Mouse (Mus musculus) ES-Bruce4 (cell line): ENCODE measurements around the gene Gm20219.

Experiments
- CTCF ChIP-seq: IDR thresholded peaks from one replicate; pipeline ENCODE4 v1.8.1; 2011; ENCODE audit warnings: low read depth, low read length
- EP300 ChIP-seq: IDR thresholded peaks from 2 replicates; pipeline ENCODE4 v1.6.1; 2011; ENCODE audit warnings: low read depth, low read length; ENCODE audit not compliant: insufficient read depth
- POLR2A ChIP-seq: IDR thresholded peaks from one replicate; pipeline ENCODE4 v1.8.1; 2011; ENCODE audit warnings: low read length; ENCODE audit not compliant: insufficient read depth

DNA sequence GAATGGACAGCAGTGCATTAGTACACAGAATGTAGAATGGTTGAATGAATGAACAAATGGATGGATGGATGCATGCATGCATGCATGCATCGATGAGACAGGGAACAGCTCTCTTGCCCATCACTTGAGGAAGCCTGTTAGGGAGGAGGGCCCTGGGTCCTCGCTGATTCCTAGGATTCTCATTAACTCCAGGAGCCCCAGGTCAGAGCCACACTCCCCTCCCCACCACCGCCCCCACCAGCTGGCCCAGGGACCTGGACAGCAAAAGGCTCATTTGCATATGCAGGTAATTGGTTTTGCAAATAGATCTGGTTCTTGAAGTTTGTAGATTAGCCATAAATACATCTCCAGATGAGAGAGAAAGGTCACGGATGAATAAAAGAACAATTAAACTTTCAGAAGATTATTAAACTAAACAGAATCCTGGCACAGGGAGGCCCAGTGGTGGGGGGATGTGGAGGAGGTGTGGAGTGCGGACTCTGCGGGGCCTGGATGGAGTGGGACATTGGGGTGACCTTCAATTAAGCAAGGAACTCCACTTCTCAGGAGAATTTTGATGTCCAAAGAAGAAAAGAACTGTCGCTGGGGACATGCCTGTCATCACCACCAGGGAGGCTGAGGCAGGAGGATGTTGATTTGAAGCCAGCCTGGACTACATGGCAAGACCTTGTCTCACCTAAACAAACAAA is 9.3 kb downstream of the Gm20219 start:
- TF ChIP-seq CTCF, result no peak
- TF ChIP-seq POLR2A, result no peak
- no peak for TF ChIP-seq EP300
